Mouse (Mus musculus): Measurements from ENCODE around the gene Pdpr.
"Not testable (repeated sequence)": the region's sequence is repeated elsewhere in the genome, so short reads cannot be mapped to it uniquely, and the experiment has no call there.

The Pdpr gene

GRCm38 (mm10) chr8:111093865-111094718 is at the start of gene Pdpr:
TSS of gene Pdpr (plus strand) at chr8:111094630.
- DNase-seq, result peak; percentile 89

DNA sequence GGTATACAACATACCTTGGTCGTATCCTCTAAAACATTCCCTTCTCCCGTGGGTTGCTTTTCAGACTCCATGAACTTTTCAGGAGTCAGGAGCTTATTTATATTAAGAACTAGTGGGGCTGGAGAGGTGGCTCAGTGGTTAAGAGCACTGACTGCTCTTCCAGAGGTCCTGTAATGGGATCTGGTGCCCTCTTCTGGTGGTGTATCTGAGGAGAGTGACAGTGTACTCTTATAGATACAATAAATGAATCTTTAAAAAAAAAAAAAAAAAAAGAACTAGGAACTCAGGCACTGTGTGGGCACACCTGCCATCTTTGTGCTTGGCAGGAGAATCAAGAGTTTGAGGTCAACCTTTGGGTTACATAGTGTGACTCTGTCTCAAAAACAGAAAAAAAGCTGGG is 45.7 kb upstream of the Pdpr start:
- no peak for DNase-seq

DNA sequence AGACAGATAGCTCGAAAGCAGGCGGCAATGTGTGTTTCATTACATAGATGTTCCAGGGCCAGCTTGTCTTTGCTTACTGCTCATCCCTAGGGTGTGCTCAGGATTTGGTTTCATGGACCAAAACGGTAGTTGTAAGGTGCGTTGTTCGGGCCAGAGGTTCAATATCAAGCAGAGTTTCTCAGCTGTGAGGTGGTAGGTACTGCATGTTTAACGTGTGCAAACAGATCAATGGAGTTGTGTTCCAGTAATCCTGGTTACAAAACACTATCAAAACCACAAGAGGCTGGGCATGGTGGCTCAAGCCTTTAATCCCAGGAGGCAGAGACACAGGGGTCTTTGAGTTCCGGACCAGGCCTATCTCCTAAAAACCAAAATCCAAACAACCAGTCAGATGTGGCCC is 45.3 kb upstream of the Pdpr start:
- DNase-seq, result no peak

GRCm38 (mm10) chr8:111053827-111054518 is 40.5 kb upstream of the Pdpr start:
- DNase-seq, result no peak

DNA sequence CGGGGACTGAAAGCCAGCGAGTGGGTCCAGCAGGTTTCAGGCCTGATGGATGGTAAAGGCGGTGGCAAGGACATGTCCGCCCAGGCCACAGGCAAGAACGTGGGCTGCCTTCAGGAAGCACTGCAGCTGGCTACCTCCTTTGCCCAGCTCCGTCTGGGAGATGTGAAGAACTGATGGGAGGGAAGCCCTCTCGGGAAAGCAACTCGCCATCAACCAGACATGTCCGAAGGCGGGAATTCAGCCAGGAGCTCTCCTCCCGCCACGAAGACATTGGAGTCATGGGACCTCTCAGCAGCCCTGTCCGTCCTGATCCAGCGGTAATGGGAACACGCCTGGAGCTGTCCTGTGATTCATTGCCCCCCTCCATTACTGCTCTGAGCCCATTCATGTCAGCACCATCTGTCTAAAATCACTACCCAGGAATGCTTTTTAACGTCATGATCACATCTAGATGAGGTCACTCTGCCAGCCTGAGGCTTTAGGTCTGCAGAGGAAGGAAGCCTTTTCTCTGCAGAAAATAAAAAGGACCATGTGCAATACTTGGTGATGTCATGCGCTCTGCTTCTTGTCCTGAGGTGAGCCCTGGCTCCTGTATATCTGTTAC is 39.3 kb upstream of the Pdpr start:
- no peak for DNase-seq

GRCm38 (mm10) chr8:111055661-111056060 is 38.8 kb upstream of the Pdpr start:
- no peak for DNase-seq

DNA sequence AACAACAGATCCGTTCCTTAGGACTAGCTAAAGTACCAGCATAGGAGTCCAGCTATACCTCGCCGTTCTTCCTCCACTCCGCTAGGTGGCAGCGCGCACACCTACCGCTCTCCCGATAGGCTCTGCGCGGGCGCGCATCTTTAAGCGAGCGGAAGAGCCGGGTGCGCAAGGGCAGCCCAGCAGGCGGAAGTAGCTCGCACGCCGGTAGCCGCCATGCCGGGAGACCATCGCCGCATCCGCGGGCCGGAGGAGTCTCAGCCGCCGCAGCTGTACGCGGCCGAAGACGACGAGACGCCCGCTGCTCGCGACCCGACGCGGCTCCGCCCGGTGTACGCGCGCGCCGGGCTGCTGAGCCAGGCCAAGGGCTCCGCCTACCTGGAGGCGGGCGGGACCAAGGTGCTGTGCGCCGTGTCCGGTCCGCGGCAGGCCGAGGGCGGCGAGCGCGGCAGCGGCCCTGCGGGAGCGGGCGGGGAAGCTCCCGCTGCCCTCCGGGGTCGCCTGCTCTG is 38.2 kb upstream of the Pdpr start, which contains the start of gene Exosc6:
Exosc6 (plus strand) TSS at position 182 of the 506 bp plus-strand sequence.
- DNase-seq, result peak; percentile 85

GRCm38 (mm10) chr8:111056691-111057293 is 37.6 kb upstream of the Pdpr start:
- DNase-seq, result peak; percentile 52

GRCm38 (mm10) chr8:111058946-111059572 is 35.4 kb upstream of the Pdpr start:
- DNase-seq, result no peak

GRCm38 (mm10) chr8:111061688-111062071 is 32.8 kb upstream of the Pdpr start:
- no peak for DNase-seq

GRCm38 (mm10) chr8:111062072-111062757 is 32.2 kb upstream of the Pdpr start:
- DNase-seq, result peak; percentile 74

- no peak for DNase-seq
Measured at GRCm38 (mm10) chr8:111062893-111063292, 31.5 kb upstream of the Pdpr start.

DNA sequence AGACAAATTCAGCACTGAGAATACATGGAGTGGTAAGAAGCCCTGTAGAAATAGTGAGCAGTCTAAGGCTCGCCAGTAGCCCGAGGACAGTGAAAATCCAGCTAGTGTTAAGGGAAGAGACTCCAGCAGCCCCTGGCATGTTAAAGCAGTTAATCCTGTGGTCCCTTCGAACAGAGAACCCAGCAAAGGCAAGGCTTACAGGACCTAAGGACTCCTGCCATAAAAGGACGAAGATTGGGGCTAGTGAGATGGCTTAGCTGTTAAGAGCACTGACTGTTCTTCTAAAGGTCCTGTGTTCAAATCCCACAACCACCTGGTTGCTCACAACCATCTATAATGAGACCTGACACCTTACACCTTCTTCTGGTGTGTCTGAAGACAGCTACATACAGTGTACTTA is 28.1 kb upstream of the Pdpr start:
- no peak for DNase-seq

DNA sequence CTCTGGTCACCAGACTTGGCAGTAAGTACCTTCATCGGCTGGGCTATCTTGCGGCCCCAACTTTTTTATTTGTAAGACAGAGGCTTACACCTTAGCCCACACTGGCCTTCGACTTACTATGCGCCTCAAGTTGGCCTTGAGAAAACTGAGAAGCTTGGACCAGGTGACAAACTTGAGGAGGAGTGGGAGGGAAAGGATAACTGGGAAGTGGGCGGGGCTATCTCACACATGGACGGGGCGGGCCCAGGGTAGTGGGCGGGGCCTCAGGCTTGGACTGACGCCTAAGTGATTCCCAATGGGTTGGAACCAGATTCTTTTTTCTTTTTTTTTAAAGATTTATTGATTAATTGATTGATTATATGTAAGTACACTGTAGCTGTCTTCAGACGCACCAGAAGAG is 27.0 kb upstream of the Pdpr start:
- no peak for DNase-seq

DNA sequence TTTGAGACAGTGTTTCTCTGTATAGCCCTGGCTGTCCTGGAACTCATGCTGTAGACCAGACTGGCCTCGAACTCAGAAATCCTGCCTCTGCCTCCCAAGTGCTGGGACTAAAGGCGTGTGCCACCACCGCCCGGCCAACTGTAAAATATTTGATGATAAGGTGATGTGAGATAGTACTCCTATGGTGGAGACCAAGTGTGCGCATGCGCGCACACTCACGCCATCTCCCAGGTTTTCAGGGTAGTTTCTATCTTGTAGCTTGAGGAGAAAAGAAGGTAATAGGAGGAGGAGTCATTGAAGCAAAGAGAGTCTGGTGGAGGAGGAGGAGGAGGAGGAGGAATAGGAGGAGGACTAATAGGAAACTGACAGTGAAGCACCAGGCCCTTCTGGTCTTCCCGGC is 25.8 kb upstream of the Pdpr start:
- not testable (repeated sequence) for DNase-seq

- DNase-seq, result no peak
Measured at GRCm38 (mm10) chr8:111075926-111076325, 18.5 kb upstream of the Pdpr start.

GRCm38 (mm10) chr8:111079461-111079860 is 15.0 kb upstream of the Pdpr start:
- DNase-seq, result peak; percentile 41

- peak; percentile 54 for DNase-seq
Measured at GRCm38 (mm10) chr8:111079861-111080271, 14.6 kb upstream of the Pdpr start.

DNA sequence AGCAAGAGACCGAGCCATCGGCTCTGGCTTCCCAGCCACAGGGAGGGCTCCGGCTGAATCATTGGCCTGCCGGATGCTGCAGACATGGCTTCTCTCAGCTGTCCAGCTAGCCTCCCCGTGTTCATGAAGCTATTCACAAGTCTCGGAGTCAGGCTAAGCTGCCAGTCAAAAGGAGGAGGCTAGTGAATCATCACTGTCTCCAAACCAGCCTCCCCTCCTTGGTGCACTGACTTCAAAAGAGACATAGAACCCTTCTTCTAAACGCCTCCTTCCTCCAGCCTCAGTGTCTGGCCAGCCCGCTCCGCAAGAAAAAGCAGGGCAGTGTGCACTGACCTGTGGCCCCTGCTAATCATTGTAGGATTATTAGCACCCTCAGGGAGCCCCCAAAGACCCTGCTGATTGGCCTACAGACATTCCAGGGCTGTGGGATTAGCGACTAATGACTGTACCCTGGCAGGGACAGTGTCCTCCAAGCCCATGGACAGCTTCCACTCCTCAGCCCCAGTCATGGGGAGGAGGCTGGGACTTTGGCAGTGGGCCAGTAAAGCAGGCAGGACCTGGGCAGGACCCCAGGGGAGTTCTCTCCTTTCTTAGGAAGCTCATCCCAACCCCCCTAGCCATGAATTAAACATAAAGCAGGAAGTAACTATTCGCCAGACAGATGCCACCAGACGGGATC is 12.7 kb upstream of the Pdpr start:
- no peak for DNase-seq

DNA sequence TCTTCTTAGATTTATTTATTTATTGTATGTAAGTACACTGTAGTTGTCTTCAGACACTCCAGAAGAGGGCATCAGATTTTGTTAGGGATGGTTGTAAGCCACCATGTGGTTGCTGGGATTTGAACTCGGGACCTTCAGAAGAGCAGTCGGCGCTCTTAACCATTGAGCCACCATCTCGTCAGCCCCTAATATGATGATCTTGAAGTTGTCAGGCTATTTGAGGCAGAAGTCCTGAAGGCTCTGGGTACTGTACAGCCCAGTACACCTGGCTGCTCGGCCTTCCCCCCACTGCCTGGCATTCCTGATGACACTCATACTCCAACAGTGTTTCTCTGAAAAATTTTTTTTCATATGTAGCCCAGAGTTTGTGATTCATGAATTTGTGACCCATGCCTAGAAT is 10.5 kb upstream of the Pdpr start:
- DNase-seq, result not testable (repeated sequence)

DNA sequence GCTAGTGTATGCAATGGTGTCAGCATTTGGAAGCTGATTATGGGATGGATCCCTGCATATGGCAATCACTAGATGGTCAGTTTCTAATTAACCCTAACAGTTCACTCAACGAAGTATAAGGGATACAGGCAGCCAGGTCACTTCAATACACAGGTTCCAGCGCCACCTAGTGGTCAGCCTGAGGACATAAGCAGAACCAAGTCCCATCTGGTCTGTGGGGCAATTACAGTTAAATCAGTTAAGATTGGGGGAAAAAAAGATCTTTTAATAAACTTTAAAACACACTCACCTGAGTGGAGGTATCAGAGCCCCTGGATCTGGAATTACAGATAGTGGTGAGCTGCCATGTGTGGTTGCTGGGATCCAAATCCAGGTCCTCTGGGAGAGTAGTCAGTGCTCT is 4.3 kb upstream of the Pdpr start:
- peak; percentile 40 for DNase-seq
